Mouse (Mus musculus): Measurements from ENCODE around the gene Syngap1. TPM values are rescaled to one million over a fixed set of nuclear protein-coding genes. Genes with fewer than 3 reads are reported as not detected.

The Syngap1 gene
- polyA plus RNA-seq, 1 experiment from 2014 or later: 4.6 TPM

GRCm38 (mm10) chr17:27004903-27005485 lies 63.9 kb downstream of the Syngap1 start:
- H3K9me3 ChIP-seq (replicated peaks; ENCODE audit: control insufficient read depth, low read length, poor library complexity, severe bottlenecking): no peaks in the 10 kb centered on the region
- no peak overlapping the region for H3K4me3 ChIP-seq (ENCODE audit: low read depth, low read length)
- H3K27me3 ChIP-seq (ENCODE audit: control insufficient read depth, insufficient read depth, low read depth, low read length): no peaks in the 10 kb centered on the region
- H3K4me1 ChIP-seq (ENCODE audit: control insufficient read depth, insufficient read depth, low read length): no peaks in the 10 kb centered on the region
- WGBS: 33% methylated on average over 19 of the region's 19 CpGs
- no peak overlapping the region for H3K4me2 ChIP-seq (ENCODE audit: low read length)
- no peak for ATAC-seq
- no peak overlapping the region for H3K27ac ChIP-seq (ENCODE audit: low read length)
- H3K9ac ChIP-seq (ENCODE audit: low read depth, low read length): no peak overlapping the region
- no peaks in the 10 kb centered on the region for H3K36me3 ChIP-seq (ENCODE audit: control insufficient read depth, insufficient read depth, low read length)

DNA sequence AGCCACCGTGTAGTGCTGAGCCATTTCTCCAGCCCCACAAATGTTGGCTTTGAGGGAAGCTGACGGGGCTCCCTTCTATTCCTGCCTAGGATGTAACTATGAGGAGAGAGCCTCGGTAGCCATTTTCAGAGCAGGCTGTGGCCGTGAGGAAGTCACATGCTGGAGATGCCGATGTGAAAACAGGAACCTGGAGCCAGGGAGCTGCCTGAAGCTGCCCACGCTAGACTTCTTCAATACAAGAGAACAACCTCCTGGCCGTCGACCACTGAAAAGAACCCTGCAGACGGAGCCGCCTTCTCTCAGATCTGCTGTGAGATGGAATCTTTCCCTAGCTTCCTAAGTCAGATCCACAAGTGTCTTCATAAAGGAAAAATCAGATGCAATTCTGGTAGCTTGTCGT lies 64.6 kb downstream of the Syngap1 start:
- Histone ChIP-seq H3K4me1 (ENCODE audit: control insufficient read depth, insufficient read depth, low read length) (no peaks in the 10 kb centered on the region), H3K9me3 (replicated peaks; ENCODE audit: control insufficient read depth, low read length, poor library complexity, severe bottlenecking) (no peaks in the 10 kb centered on the region), H3K36me3 (ENCODE audit: control insufficient read depth, insufficient read depth, low read length) (no peaks in the 10 kb centered on the region), H3K9ac (ENCODE audit: low read depth, low read length) (no peak overlapping the region), H3K4me3 (ENCODE audit: low read depth, low read length) (no peak overlapping the region), H3K27me3 (ENCODE audit: control insufficient read depth, insufficient read depth, low read depth, low read length) (no peaks in the 10 kb centered on the region), H3K27ac (ENCODE audit: low read length) (no peak overlapping the region), H3K4me2 (ENCODE audit: low read length) (no peak overlapping the region)
- WGBS: 66% methylated on average over 11 of the region's 11 CpGs
- ATAC-seq: no peak

- no peak for ATAC-seq
- no peak overlapping the region for H3K27ac ChIP-seq (ENCODE audit: low read length)
- 86% methylated on average over 2 of the region's 2 CpGs for WGBS
- H3K4me2 ChIP-seq (ENCODE audit: low read length): no peak overlapping the region
- no peaks in the 10 kb centered on the region for H3K36me3 ChIP-seq (ENCODE audit: control insufficient read depth, insufficient read depth, low read length)
- no peaks in the 10 kb centered on the region for H3K9me3 ChIP-seq (replicated peaks; ENCODE audit: control insufficient read depth, low read length, poor library complexity, severe bottlenecking)
- no peak overlapping the region for H3K9ac ChIP-seq (ENCODE audit: low read depth, low read length)
- no peak overlapping the region for H3K4me3 ChIP-seq (ENCODE audit: low read depth, low read length)
- no peaks in the 10 kb centered on the region for H3K27me3 ChIP-seq (ENCODE audit: control insufficient read depth, insufficient read depth, low read depth, low read length)
- H3K4me1 ChIP-seq (ENCODE audit: control insufficient read depth, insufficient read depth, low read length): no peaks in the 10 kb centered on the region
Measured at GRCm38 (mm10) chr17:27008277-27008676, 67.2 kb downstream of the Syngap1 start.

- no peaks in the 10 kb centered on the region for H3K9me3 ChIP-seq (replicated peaks; ENCODE audit: control insufficient read depth, low read length, poor library complexity, severe bottlenecking)
- 94% methylated on average over 10 of the region's 10 CpGs for WGBS
- H3K4me3 ChIP-seq (ENCODE audit: low read depth, low read length): no peak overlapping the region
- no peak overlapping the region for H3K4me2 ChIP-seq (ENCODE audit: low read length)
- no peak overlapping the region for H3K27ac ChIP-seq (ENCODE audit: low read length)
- no peaks in the 10 kb centered on the region for H3K36me3 ChIP-seq (ENCODE audit: control insufficient read depth, insufficient read depth, low read length)
- no peak overlapping the region for H3K9ac ChIP-seq (ENCODE audit: low read depth, low read length)
- H3K27me3 ChIP-seq (ENCODE audit: control insufficient read depth, insufficient read depth, low read depth, low read length): no peaks in the 10 kb centered on the region
- H3K4me1 ChIP-seq (ENCODE audit: control insufficient read depth, insufficient read depth, low read length): no peaks in the 10 kb centered on the region
- ATAC-seq: no peak
Measured at GRCm38 (mm10) chr17:27011167-27011566, 70.1 kb downstream of the Syngap1 start.

DNA sequence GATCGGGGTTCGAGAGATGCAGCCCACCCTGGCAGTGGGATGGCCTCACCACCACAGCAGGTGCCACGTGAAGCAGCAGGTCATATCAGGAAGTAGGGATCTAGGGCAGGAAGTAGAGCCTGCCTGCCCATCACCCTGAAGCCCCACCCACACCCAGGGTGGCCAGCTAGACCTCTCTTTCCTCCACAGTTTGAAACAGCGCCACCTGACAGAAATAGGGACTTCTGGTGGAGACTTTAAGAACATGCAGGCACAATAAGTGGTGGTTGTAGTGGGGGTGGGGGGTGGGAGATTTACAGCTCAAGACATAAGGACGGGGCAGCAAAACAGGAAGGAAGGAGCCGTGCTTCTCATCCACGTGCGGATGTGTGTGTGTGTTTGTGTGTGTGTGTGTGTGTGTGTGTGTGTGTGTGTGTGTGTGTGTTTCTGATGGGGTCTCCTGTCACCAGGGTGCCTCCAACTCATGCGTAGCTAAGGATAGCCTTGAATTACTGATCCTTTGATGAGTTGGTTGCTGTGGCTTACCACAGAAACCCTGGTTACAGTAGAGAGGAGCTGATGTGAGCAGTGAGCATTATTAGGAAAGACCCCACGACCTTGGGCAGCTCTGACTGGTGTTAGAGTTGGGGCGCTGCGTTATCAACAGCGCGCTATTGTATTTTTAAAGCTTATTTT lies 71.1 kb downstream of the Syngap1 start:
- Histone ChIP-seq H3K27ac (ENCODE audit: low read length) (no peak overlapping the region), H3K4me1 (ENCODE audit: control insufficient read depth, insufficient read depth, low read length) (no peaks in the 10 kb centered on the region), H3K27me3 (ENCODE audit: control insufficient read depth, insufficient read depth, low read depth, low read length) (no peaks in the 10 kb centered on the region), H3K36me3 (ENCODE audit: control insufficient read depth, insufficient read depth, low read length) (no peaks in the 10 kb centered on the region), H3K4me2 (ENCODE audit: low read length) (no peak overlapping the region), H3K9me3 (replicated peaks; ENCODE audit: control insufficient read depth, low read length, poor library complexity, severe bottlenecking) (no peaks in the 10 kb centered on the region), H3K9ac (ENCODE audit: low read depth, low read length) (no peak overlapping the region), H3K4me3 (ENCODE audit: low read depth, low read length) (no peak overlapping the region)
- 69% methylated on average over 12 of the region's 14 CpGs for WGBS
- ATAC-seq: no peak; the same call in 1 of the 2 replicates

DNA sequence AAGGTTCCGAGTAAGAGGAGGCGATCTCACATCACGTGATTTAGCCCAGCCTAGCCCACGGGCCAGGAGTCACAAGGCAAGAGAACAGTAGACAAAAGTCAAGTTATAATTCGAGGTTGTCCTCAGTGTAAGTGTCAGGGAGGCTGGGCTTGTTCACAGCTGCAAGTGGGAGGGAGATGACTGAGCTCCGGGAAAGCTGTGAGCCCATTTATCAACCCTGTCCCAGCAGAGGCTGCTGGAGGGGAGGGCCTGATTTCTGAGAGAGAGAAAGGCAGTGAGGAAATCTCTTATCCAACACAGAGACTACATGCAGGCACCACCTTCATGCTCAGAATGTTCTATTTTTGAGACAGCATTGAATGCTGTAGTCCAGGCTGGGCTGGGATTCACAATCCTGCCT lies 71.9 kb downstream of the Syngap1 start:
- 49% methylated on average over 6 of the region's 6 CpGs for WGBS
- no peak for ATAC-seq
- no peak overlapping the region for H3K4me3 ChIP-seq (ENCODE audit: low read depth, low read length)

GRCm38 (mm10) chr17:27017564-27018499 lies 76.8 kb downstream of the Syngap1 start:
- peaks cover 12% of the 10 kb centered on the region for H3K4me1 ChIP-seq (ENCODE audit: control insufficient read depth, insufficient read depth, low read length)
- 5% methylated on average over 34 of the region's 34 CpGs for WGBS
- H3K36me3 ChIP-seq (ENCODE audit: control insufficient read depth, insufficient read depth, low read length): peaks cover 14% of the 10 kb centered on the region
- H3K4me2 ChIP-seq (ENCODE audit: low read length): peak overlapping the region; percentile 56
- peak; percentile 79 for ATAC-seq
- H3K9ac ChIP-seq (ENCODE audit: low read depth, low read length): peak overlapping the region; percentile 70
- H3K4me3 ChIP-seq (ENCODE audit: low read depth, low read length): peak overlapping the region; percentile 48
- H3K27me3 ChIP-seq (ENCODE audit: control insufficient read depth, insufficient read depth, low read depth, low read length): no peaks in the 10 kb centered on the region
- no peaks in the 10 kb centered on the region for H3K9me3 ChIP-seq (replicated peaks; ENCODE audit: control insufficient read depth, low read length, poor library complexity, severe bottlenecking)
- H3K27ac ChIP-seq (ENCODE audit: low read length): peak overlapping the region; percentile 65

More for the DNA sequence above, 71.9 kb downstream of the Syngap1 start:
- Histone ChIP-seq H3K27ac (ENCODE audit: low read length) (no peak overlapping the region), H3K4me2 (ENCODE audit: low read length) (no peak overlapping the region), H3K9ac (ENCODE audit: low read depth, low read length) (no peak overlapping the region), H3K9me3 (replicated peaks; ENCODE audit: control insufficient read depth, low read length, poor library complexity, severe bottlenecking) (no peaks in the 10 kb centered on the region), H3K27me3 (ENCODE audit: control insufficient read depth, insufficient read depth, low read depth, low read length) (no peaks in the 10 kb centered on the region), H3K36me3 (ENCODE audit: control insufficient read depth, insufficient read depth, low read length) (no peaks in the 10 kb centered on the region), H3K4me1 (ENCODE audit: control insufficient read depth, insufficient read depth, low read length) (peaks cover 5% of the 10 kb centered on the region; the same call in 1 of the 2 replicates)

DNA sequence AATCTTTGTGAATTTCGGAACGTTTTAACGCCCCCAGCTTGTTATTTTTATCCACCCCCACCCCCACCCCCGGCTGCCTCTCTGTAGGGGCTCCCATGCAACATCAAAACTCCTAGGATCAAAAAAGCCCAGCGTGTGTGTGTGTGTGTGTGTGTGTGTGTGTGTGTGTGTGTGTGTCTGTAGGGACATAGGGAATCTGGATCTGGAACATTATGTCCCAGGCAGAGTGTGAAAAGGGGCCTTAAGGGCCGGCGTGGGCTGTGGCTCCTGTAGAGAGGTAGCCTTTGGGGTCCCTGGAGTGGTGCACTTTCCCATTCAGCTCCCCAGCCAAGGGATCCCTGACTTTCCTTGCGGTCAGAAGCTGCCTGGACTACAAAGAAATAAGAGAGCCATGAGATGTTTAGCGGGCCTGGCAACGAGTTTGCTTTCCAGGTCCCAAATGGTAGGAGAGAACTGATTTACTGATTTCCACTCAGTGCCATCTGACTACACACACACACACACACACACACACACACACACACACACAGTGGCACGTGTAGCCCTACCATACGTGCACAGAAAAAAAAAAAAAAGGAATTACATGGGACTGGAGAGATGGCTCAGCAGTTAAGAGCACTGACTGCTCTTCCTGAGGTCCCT lies 77.6 kb downstream of the Syngap1 start:
- Histone ChIP-seq H3K36me3 (ENCODE audit: control insufficient read depth, insufficient read depth, low read length) (peaks cover 14% of the 10 kb centered on the region), H3K4me1 (ENCODE audit: control insufficient read depth, insufficient read depth, low read length) (peaks cover 12% of the 10 kb centered on the region), H3K27ac (ENCODE audit: low read length) (peak overlapping the region; percentile 65), H3K9ac (ENCODE audit: low read depth, low read length) (peak overlapping the region; percentile 70), H3K4me2 (ENCODE audit: low read length) (peak overlapping the region; percentile 56), H3K4me3 (ENCODE audit: low read depth, low read length) (peak overlapping the region; percentile 48; the same call in 1 of the 2 replicates), H3K27me3 (ENCODE audit: control insufficient read depth, insufficient read depth, low read depth, low read length) (no peaks in the 10 kb centered on the region), H3K9me3 (replicated peaks; ENCODE audit: control insufficient read depth, low read length, poor library complexity, severe bottlenecking) (no peaks in the 10 kb centered on the region)
- ATAC-seq: peak; percentile 26; the same call in 1 of the 2 replicates
- WGBS: 29% methylated on average over 12 of the region's 12 CpGs

Data from midbrain, embryonic 16.5 days (tissue).